Mouse (Mus musculus): ENCODE measurements at regions not wholly inside any gene's neighbourhood (a gene's known extent, or its start where the extent isn't known, plus 50 kb on each side); places are given as distances from the start of the nearest gene placed in this dataset.

DNA sequence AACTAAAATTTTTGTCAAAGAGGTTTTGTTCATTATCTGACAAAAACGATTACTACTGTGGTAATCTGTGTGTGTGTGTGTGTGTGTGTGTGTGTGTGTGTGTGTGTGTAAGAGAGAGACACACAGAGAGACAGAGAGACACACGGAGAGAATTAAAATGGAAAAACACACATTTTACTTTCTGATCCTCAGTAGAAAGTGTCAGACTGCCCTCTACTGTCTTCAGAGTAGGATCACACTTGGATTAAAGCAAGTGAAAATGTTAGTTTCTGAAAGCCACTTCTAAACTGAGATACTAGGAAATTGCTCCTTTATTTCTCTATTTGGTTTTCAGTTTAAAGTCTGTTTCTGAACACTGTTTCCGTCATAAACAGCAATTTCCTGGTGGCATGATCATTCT lies 57.3 kb upstream of the Cylc1 start:
- peak; percentile 56 for DNase-seq (ENCODE audit: low spot score)
- peak; percentile 61 for TF ChIP-seq CTCF (IDR thresholded peaks at IDR 0.05; ENCODE audit: low read depth)
- H3K9ac ChIP-seq (replicated peaks; ENCODE audit: low read length): no peak overlapping the region
- H3K4me1 ChIP-seq (ENCODE audit: insufficient read depth, low read length): no peaks in the 10 kb centered on the region
- no peaks in the 10 kb centered on the region for H3K9me3 ChIP-seq (ENCODE audit: low read length)
- H3K4me3 ChIP-seq (ENCODE audit: low read length): no peak overlapping the region
- WGBS: 39% methylated on average over 3 of the region's 3 CpGs
- H3K27ac ChIP-seq: no peak overlapping the region
- no peak overlapping the region for H3K4me2 ChIP-seq (ENCODE audit: low read depth, low read length)
- H3K27me3 ChIP-seq (ENCODE audit: insufficient read depth, low read length): no peaks in the 10 kb centered on the region
- ATAC-seq: 0 out of 2 replicates have a peak, but pooled peaks have one; percentile 55
- no peaks in the 10 kb centered on the region for H3K36me3 ChIP-seq (ENCODE audit: insufficient read depth, low read length)

Measured in hindbrain, postnatal 0 days (tissue).